Comparison of ENCODE assay signal across 8 mouse cellular contexts in genomic region chr2:118702883-118703761, GRCm38 (mm10). TPM values are rescaled to one million over a fixed set of nuclear protein-coding genes. Genes with fewer than 3 reads are reported as not detected.
DNase-seq lines count a peak whose midpoint lies in the region; ATAC-seq and TF ChIP-seq lines count a peak whose summit lies in the region.

No protein-coding gene starts in this region.

- no peak overlapping the region for H3K27ac ChIP-seq in heart, adult 2 months
- H3K27ac ChIP-seq in kidney, adult 2 months (ENCODE audit: insufficient read depth, low read depth, low read length), result no peak overlapping the region
- H3K27ac ChIP-seq in lung, postnatal 0 days (ENCODE audit: low read length), result no peak overlapping the region; the same call in 1 of the 2 replicates

- H3K9ac ChIP-seq in heart, adult 2 months (ENCODE audit: low read depth, low read length), result peak overlapping the region; percentile 59
- 0 out of 2 replicates have a peak overlapping the region, but pooled peaks have one; percentile 3 for H3K9ac ChIP-seq in lung, postnatal 0 days (replicated peaks; ENCODE audit: low read depth)

- intact Hi-C loops in heart, adult 2 months (cut with DNase I), result loop anchor here (5.0 kb wide), 1 partner anchor 44 kb away; the partner anchor contains the start of gene Inafm2
- intact Hi-C loops in heart, postnatal 25 days (cut with DNase I), result loop anchor here (5.0 kb wide), 1 partner anchor 39 kb away; no protein-coding TSS in a partner anchor

- no peaks in the 10 kb centered on the region for H3K9me3 ChIP-seq in lung, postnatal 0 days (ENCODE audit: low read length)

- no peaks in the 10 kb centered on the region; the same call in 1 of the 2 replicates for H3K4me1 ChIP-seq in heart, adult 2 months (ENCODE audit: control insufficient read depth, insufficient read depth, low read length)
- no peaks in the 10 kb centered on the region; the same call in 1 of the 2 replicates for H3K4me1 ChIP-seq in kidney, adult 2 months (ENCODE audit: control insufficient read depth, insufficient read depth, low read length)
- H3K4me1 ChIP-seq in lung, postnatal 0 days (ENCODE audit: insufficient read depth, low read depth, low read length), result peaks cover 14% of the 10 kb centered on the region; the same call in 1 of the 2 replicates

- no peaks in the 10 kb centered on the region for H3K36me3 ChIP-seq in heart, adult 2 months (ENCODE audit: control insufficient read depth, insufficient read depth, low read length)
- no peaks in the 10 kb centered on the region for H3K36me3 ChIP-seq in kidney, adult 2 months (ENCODE audit: control insufficient read depth, insufficient read depth, low read length)
- H3K36me3 ChIP-seq in lung, postnatal 0 days (ENCODE audit: insufficient read depth, low read length), result no peaks in the 10 kb centered on the region

- TF ChIP-seq CTCF in heart, adult 2 months (IDR thresholded peaks at IDR 0.05), result peak; percentile 57
- TF ChIP-seq CTCF in kidney, adult 2 months (conservative IDR thresholded peaks at IDR 0.05; ENCODE audit: insufficient read depth, insufficient read length, low read depth, low read length), result no peak
- peak; percentile 53 for TF ChIP-seq CTCF in lung, postnatal 0 days (IDR thresholded peaks at IDR 0.05)

- H3K27me3 ChIP-seq in heart, adult 2 months (ENCODE audit: control insufficient read depth, insufficient read depth, low read length), result peaks cover 14% of the 10 kb centered on the region
- no peaks in the 10 kb centered on the region for H3K27me3 ChIP-seq in kidney, adult 2 months (replicated peaks; ENCODE audit: control insufficient read depth, insufficient read depth, low read length)
- H3K27me3 ChIP-seq in lung, postnatal 0 days (replicated peaks; ENCODE audit: insufficient read depth, low read length), result peaks cover 66% of the 10 kb centered on the region

- peak overlapping the region; percentile 79 for H3K4me2 ChIP-seq in lung, postnatal 0 days (replicated peaks; ENCODE audit: low read depth, low read length)

- 1% methylated on average over 91 of the region's 93 CpGs for WGBS in heart, adult 2 months
- WGBS in kidney, adult 2 months, result 1% methylated on average over 92 of the region's 93 CpGs
- WGBS in lung, postnatal 0 days, result 1% methylated on average over 73 of the region's 93 CpGs

- DNase-seq in heart, adult 2 months, result peak; percentile 65 to 75
- DNase-seq in heart, postnatal 25 days (ENCODE audit: low spot score), result no peak
- DNase-seq in adrenal gland, adult 2 months, result peak; percentile 85
- peak; percentile 17 for DNase-seq in forelimb bud, embryonic 11.5 days (ENCODE audit: low read depth, low spot score)
- peak; percentile 71 for DNase-seq in kidney, adult 2 months
- peak; percentile 57 for DNase-seq in lung, postnatal 0 days (ENCODE audit: low spot score)
- DNase-seq in spleen, postnatal 10 days (ENCODE audit: low spot score in 2 of 2), result peak; percentile 46 to 55
- no peak for DNase-seq in T-cell, adult 2 months (ENCODE audit: low spot score)

- H3K4me3 ChIP-seq in heart, adult 2 months, result peak overlapping the region; percentile 39
- H3K4me3 ChIP-seq in kidney, adult 2 months (ENCODE audit: insufficient read depth, low read depth, low read length), result peak overlapping the region; percentile 40
- peak overlapping the region; percentile 46 for H3K4me3 ChIP-seq in lung, postnatal 0 days (ENCODE audit: low read depth, low read length)

- H3K79me2 ChIP-seq in heart, adult 2 months (replicated peaks; ENCODE audit: control insufficient read depth, insufficient read depth, low read length), result no peaks in the 10 kb centered on the region

- peak; percentile 48 for ATAC-seq in lung, postnatal 0 days

- no peak for TF ChIP-seq POLR2A in heart, adult 2 months (IDR thresholded peaks at IDR 0.05; ENCODE audit: insufficient read depth, low read depth, low read length)
- TF ChIP-seq POLR2A in kidney, adult 2 months (IDR thresholded peaks at IDR 0.05; ENCODE audit: low read depth, low read length), result no peak

- no peak for TF ChIP-seq EP300 in heart, adult 2 months (IDR thresholded peaks at IDR 0.05; ENCODE audit: insufficient read depth, low read depth, low read length)
- no peak for TF ChIP-seq EP300 in lung, postnatal 0 days (IDR thresholded peaks at IDR 0.05)

RNA-seq across cellular contexts. Expression of gene Ankrd63, which starts 0.6 kb away (rescaled TPM):
- total RNA-seq in heart, adult 2 months (2021), result 1 to 10 TPM; 1.3 to 2.5 TPM
- 1.1 and 3.5 TPM in 2 replicates for polyA plus RNA-seq in heart, adult 2 months (2012; rRNA removed)
- total RNA-seq in heart, postnatal 25 days (2021), result 1 to 10 TPM; 1.8 to 3.0 TPM
- under 1 TPM; 0.14 to 0.35 TPM for total RNA-seq in adrenal gland, adult 2 months (2021)
- 0.26 and 0.29 TPM in 2 replicates for polyA plus RNA-seq in adrenal gland, adult 2 months (2012; rRNA removed)
- 0.03 and 0.05 TPM in 2 replicates for polyA plus RNA-seq in kidney, adult 2 months (2012; rRNA removed)
- polyA plus RNA-seq in lung, postnatal 0 days (2015; fragmentation: Nextera tagmentation; extraction: Ambion mirVana), result 0.02 and 0.05 TPM in 2 replicates

RNA-seq across cellular contexts. Expression of gene Plcb2, which starts 25.1 kb away (rescaled TPM):
- total RNA-seq in heart, adult 2 months (2021), result 1 to 10 TPM; 2.5 to 2.6 TPM
- polyA plus RNA-seq in heart, adult 2 months (2012; rRNA removed), result 2.4 and 2.7 TPM in 2 replicates
- total RNA-seq in heart, postnatal 25 days (2021), result 1 to 10 TPM; 1.9 to 2.8 TPM
- 1 to 10 TPM; 1.6 to 2.4 TPM for total RNA-seq in adrenal gland, adult 2 months (2021)
- polyA plus RNA-seq in adrenal gland, adult 2 months (2012; rRNA removed), result 0.97 and 1.4 TPM in 2 replicates
- 1.9 and 3.7 TPM in 2 replicates for polyA plus RNA-seq in kidney, adult 2 months (2012; rRNA removed)
- 1.6 TPM in 2 replicates for polyA plus RNA-seq in lung, postnatal 0 days (2015; fragmentation: Nextera tagmentation; extraction: Ambion mirVana)

RNA-seq across cellular contexts. Expression of gene Pak6, which starts 40.0 kb away (rescaled TPM):
- total RNA-seq in heart, adult 2 months (2021), result 1 to 10 TPM; 6.1 to 8.1 TPM
- polyA plus RNA-seq in heart, adult 2 months (2012; rRNA removed), result 11.1 and 12.7 TPM in 2 replicates
- 1 to 10 TPM; 6.4 to 9.9 TPM for total RNA-seq in heart, postnatal 25 days (2021)
- 10 to 100 TPM; 12.0 to 22.5 TPM for total RNA-seq in adrenal gland, adult 2 months (2021)
- 35.3 and 38.7 TPM in 2 replicates for polyA plus RNA-seq in adrenal gland, adult 2 months (2012; rRNA removed)
- polyA plus RNA-seq in kidney, adult 2 months (2012; rRNA removed), result 10.9 and 13.7 TPM in 2 replicates
- 1.1 and 2.0 TPM in 2 replicates for polyA plus RNA-seq in lung, postnatal 0 days (2015; fragmentation: Nextera tagmentation; extraction: Ambion mirVana)

RNA-seq across cellular contexts. Expression of gene Inafm2, which starts 42.4 kb away (rescaled TPM):
- 10 to 100 TPM; 31.8 to 34.9 TPM for total RNA-seq in heart, adult 2 months (2021)
- 8.8 and 16.3 TPM in 2 replicates for polyA plus RNA-seq in heart, adult 2 months (2012; rRNA removed)
- 10 to 100 TPM; 26.7 to 32.4 TPM for total RNA-seq in heart, postnatal 25 days (2021)
- total RNA-seq in adrenal gland, adult 2 months (2021), result 10 to 100 TPM; 30.0 to 45.0 TPM
- 22.1 and 31.3 TPM in 2 replicates for polyA plus RNA-seq in adrenal gland, adult 2 months (2012; rRNA removed)
- 8.1 and 8.7 TPM in 2 replicates for polyA plus RNA-seq in kidney, adult 2 months (2012; rRNA removed)
- polyA plus RNA-seq in lung, postnatal 0 days (2015; fragmentation: Nextera tagmentation; extraction: Ambion mirVana), result 34.5 and 35.9 TPM in 2 replicates

RNA-seq across cellular contexts. Expression of gene Ccdc9b, which starts 59.3 kb away (rescaled TPM):
- 10 to 100 TPM; 24.3 to 26.4 TPM for total RNA-seq in heart, adult 2 months (2021)
- 15.1 and 21.7 TPM in 2 replicates for polyA plus RNA-seq in heart, adult 2 months (2012; rRNA removed)
- total RNA-seq in heart, postnatal 25 days (2021), result 10 to 100 TPM; 23.0 to 24.2 TPM
- total RNA-seq in adrenal gland, adult 2 months (2021), result 10 to 100 TPM in 1 of 2 experiments, 1 to 10 TPM in 1; 3.3 to 13.9 TPM
- polyA plus RNA-seq in adrenal gland, adult 2 months (2012; rRNA removed), result 4.0 and 5.3 TPM in 2 replicates
- 3.4 and 3.6 TPM in 2 replicates for polyA plus RNA-seq in kidney, adult 2 months (2012; rRNA removed)
- 4.3 and 4.7 TPM in 2 replicates for polyA plus RNA-seq in lung, postnatal 0 days (2015; fragmentation: Nextera tagmentation; extraction: Ambion mirVana)

Comparison
In these comparisons a context has a peak if more than half of its experiments do, and no peak if none do; other contexts are left out.
1. DNase-seq: peak in heart, adult 2 months (2 of 2), adrenal gland, adult 2 months (single experiment), forelimb bud, embryonic 11.5 days (single experiment), kidney, adult 2 months (single experiment), lung, postnatal 0 days (single experiment) and spleen, postnatal 10 days (2 of 2); none in heart, postnatal 25 days (single experiment) and T-cell, adult 2 months (single experiment).
2. Peak in every context shown above with its lines, with median percentiles within 50 percentile points of each other: H3K4me3 ChIP-seq.